Mouse (Mus musculus) kidney, postnatal 0 days (tissue): ENCODE measurements around the gene Catsper1. TPM values are rescaled to one million over a fixed set of nuclear protein-coding genes. Genes with fewer than 3 reads are reported as not detected.

Source experiments
- ATAC-seq: fragments of 200-750 bp; cut with Nextera tagmentation; replicated peaks from 2 replicates; pipeline ENCODE4 v1.8.0; 2017; ENCODE audit warnings: low read depth, moderate number of reproducible peaks, moderate TSS enrichment, moderate library complexity; ENCODE audit not compliant: low FRiP score
- DNase-seq: peaks from one replicate; pipeline ENCODE4 v3.0.0-alpha.2; 2016; ENCODE audit warnings: low spot score
- H3K27ac ChIP-seq: fragments of 300-500 bp; sonication (generic); 2 replicates; pipeline ENCODE4 v1.5.1; 2014; ENCODE audit warnings: mild to moderate bottlenecking
- H3K27me3 ChIP-seq: fragments of 300-500 bp; sonication (generic); 2 replicates; pipeline ENCODE4 v1.6.1; 2014; ENCODE audit warnings: low read length, mixed read lengths; ENCODE audit not compliant: insufficient read depth
- H3K36me3 ChIP-seq: fragments of 300-500 bp; sonication (generic); 2 replicates; pipeline ENCODE4 v1.6.1; 2014; ENCODE audit warnings: low read length, mixed read lengths; ENCODE audit not compliant: insufficient read depth
- H3K4me1 ChIP-seq: fragments of 300-500 bp; sonication (generic); replicated peaks from 2 replicates; pipeline ENCODE4 v1.6.1; 2014; ENCODE audit warnings: antibody characterized with exemption, low read length, mixed read lengths; ENCODE audit not compliant: insufficient read depth
- H3K4me2 ChIP-seq: fragments of 300-500 bp; sonication (generic); 2 replicates; pipeline ENCODE4 v1.6.1; 2014; ENCODE audit warnings: mild to moderate bottlenecking, low read length, moderate library complexity, mixed read lengths
- H3K4me3 ChIP-seq: fragments of 300-500 bp; sonication (generic); replicated peaks from 2 replicates; pipeline ENCODE4 v1.5.1; 2014; ENCODE audit warnings: low read depth, low read length
- H3K9ac ChIP-seq: fragments of 300-500 bp; sonication (generic); 2 replicates; pipeline ENCODE4 v1.6.1; 2014; ENCODE audit warnings: low read depth, low read length
- H3K9me3 ChIP-seq: fragments of 300-500 bp; sonication (generic); replicated peaks from 2 replicates; pipeline ENCODE4 v1.6.1; 2016; ENCODE audit warnings: low read length, inconsistent platforms, mixed read lengths
- CTCF ChIP-seq: IDR thresholded peaks from 2 replicates; pipeline ENCODE4 v1.5.1; 2016; ENCODE audit warnings: antibody characterized with exemption, low read depth, mild to moderate bottlenecking, moderate library complexity
- WGBS: fragments of 180-500 bp; shearing (Covaris S2); extraction: QIAGEN DNeasy Blood & Tissue Kit; methylation state at CpG from one replicate; pipeline ENCODE4 v1.1.7; 2014; 5-methylcytosine and 5-hydroxymethylcytosine counted together
- polyA plus RNA-seq: library from polyadenylated mRNA; unstranded; fragments of >200 nt; fragmentation: Nextera tagmentation; extraction: Ambion mirVana; gene quantifications from 2 replicates; pipeline ENCODE4 v1.2.1, GENCODE M21; 2015

Catsper1 gene
- polyA plus RNA-seq, 1 experiment from 2014 or later, result not detected

DNA sequence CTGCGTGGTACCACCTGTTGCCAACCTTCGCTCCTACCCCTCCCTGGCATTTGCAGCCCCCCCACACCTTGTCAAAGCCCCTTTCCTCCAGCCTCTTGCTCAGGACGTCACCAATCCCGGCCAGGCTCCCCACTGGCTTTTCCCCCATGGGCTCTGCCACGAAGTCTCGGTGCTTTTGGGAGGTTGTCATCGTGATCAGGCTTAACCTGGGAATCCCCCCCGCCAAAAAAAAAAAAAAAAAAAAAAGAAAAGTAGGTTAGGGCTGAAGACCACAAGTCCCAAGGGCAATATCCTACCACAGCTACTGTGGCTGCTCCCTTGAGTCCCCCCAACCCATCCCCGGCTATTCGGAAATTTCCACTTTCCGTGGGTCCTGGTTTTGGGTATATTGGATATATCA lies 30.2 kb downstream of the Catsper1 start:
- peak overlapping the region; percentile 95; the same call in 1 of the 2 replicates for H3K27ac ChIP-seq
- ATAC-seq (no peak), DNase-seq (no peak)
- H3K4me1 ChIP-seq, result peaks cover 13% of the 10 kb centered on the region; the same call in 1 of the 2 replicates
- WGBS, result 22% methylated on average over 11 of the region's 11 CpGs
- peak overlapping the region; percentile 74 for H3K4me2 ChIP-seq
- no peaks in the 10 kb centered on the region for H3K27me3 ChIP-seq
- H3K9me3 ChIP-seq, result no peaks in the 10 kb centered on the region
- H3K9ac ChIP-seq, result peak overlapping the region; percentile 73; the same call in 1 of the 2 replicates
- H3K36me3 ChIP-seq, result peaks cover 26% of the 10 kb centered on the region
- peak overlapping the region; percentile 86 for H3K4me3 ChIP-seq
- TF ChIP-seq CTCF, result no peak

DNA sequence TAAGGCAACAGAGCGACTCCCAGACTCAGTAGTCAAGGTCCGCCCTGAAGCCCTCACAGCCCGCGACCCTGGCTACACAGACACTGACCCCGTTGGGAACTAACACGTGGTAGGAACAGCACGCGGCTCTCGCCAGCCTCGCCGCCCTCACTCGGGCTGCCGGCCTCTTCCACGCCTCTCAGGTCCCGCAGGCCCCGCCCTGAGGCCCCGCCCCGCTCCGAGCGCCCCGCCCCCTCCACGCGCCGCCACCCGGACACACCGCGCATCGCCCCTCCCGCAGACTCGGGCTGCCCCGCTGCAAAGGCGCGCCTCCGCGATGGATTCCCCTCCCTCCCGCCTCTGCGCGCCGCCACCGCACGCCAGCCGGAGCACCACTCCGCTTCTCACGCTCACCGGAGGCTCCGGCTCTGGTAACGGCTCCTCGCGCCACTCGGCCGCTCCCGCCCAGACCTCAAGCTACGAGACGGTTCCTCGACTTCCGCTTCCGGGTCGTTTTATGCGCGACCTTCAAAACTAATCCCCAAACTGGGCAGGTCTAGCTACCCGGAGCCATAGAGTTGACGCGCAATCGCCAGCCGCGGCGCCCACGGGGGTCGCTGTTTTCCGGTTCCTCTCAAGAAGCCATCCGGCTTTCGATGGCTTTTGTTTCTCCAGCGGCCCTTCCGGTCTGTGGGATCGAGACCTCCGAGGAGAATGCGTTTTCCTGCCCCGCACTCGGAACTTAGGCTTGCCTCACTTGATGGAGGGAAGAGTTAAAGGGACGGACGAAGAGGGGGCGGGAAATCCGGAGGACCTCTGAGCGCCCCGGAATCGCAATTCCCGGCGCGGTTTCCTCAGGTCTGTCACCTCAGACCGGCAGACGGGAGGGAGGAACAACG lies 30.9 kb downstream of the Catsper1 start, which contains the start of gene Eif1ad:
Gene Eif1ad (plus strand): TSS at position 567 of the 878 bp plus-strand sequence.
- WGBS, result under 1% methylated on average over 80 of the region's 92 CpGs
- peaks cover 28% of the 10 kb centered on the region for H3K36me3 ChIP-seq
- peak; percentile 92 for ATAC-seq

DNA sequence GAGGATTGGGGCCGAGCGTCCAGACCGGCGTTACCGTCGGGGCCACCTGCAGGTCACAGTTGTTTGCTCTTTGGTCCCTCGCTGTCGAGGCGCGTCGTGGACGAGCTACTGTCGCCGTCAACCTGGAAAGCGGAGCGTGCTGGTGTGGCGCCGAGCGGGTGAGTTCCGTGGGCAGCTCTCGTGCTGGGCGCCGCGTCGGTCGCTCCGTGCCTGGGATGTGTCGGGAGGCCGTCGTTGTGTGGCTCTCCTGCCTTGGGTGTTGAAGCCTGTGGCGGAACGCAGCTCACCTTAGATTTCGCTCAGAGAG lies 31.5 kb downstream of the Catsper1 start, which contains the start of gene Banf1:
Gene Banf1 (minus strand): TSS at position 116 of the 307 bp plus-strand sequence.
- TF ChIP-seq CTCF, result no peak
- Histone ChIP-seq H3K9me3 (no peaks in the 10 kb centered on the region), H3K4me1 (peaks cover 13% of the 10 kb centered on the region; the same call in 1 of the 2 replicates), H3K4me2 (peak within 1 kb of the TSS; percentile 74), H3K9ac (peak within 1 kb of the TSS; percentile 73), H3K36me3 (peaks cover 32% of the 10 kb centered on the region), H3K27ac (peak within 1 kb of the TSS; percentile 95), H3K27me3 (no peaks in the 10 kb centered on the region), H3K4me3 (peak within 1 kb of the TSS; percentile 86)
- DNase-seq, result no peak
- no peak; the same call in 1 of the 2 replicates for ATAC-seq
- under 1% methylated on average over 33 of the region's 33 CpGs for WGBS

More for the DNA sequence above, 30.9 kb downstream of the Catsper1 start, which contains the start of gene Eif1ad:
- peak within 1 kb of the TSS; percentile 73 for H3K9ac ChIP-seq
- H3K4me3 ChIP-seq, result peak within 1 kb of the TSS; percentile 86
- H3K9me3 ChIP-seq, result no peaks in the 10 kb centered on the region
- peak within 1 kb of the TSS; percentile 95 for H3K27ac ChIP-seq
- peak within 1 kb of the TSS; percentile 74 for H3K4me2 ChIP-seq
- peaks cover 13% of the 10 kb centered on the region; the same call in 1 of the 2 replicates for H3K4me1 ChIP-seq
- H3K27me3 ChIP-seq, result no peaks in the 10 kb centered on the region
- peak; percentile 97 for DNase-seq
- no peak; the same call in 1 of the 2 replicates for TF ChIP-seq CTCF

DNA sequence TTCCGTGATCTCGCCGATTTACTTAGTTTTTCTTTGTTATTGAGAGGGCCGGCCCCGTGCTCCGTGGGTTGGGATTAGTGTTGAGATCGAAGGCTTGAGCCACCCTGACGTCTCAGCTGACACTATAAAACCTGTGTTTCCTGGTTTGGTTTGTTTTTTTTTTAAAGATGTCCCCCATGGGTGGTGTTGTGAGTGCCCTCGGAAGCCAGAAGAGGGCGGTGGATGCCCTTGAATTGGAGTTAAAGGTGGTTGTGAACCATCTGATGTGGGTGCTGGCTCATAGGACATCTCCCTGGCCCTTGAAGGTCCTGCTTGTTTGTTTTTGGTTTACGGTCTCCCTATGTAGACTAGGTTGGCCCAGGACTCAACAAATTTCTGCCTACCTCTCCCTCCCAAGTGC lies 31.9 kb downstream of the Catsper1 start:
- Histone ChIP-seq H3K4me2 (peak overlapping the region; percentile 74), H3K36me3 (peaks cover 37% of the 10 kb centered on the region), H3K9me3 (no peaks in the 10 kb centered on the region), H3K9ac (peak overlapping the region; percentile 73), H3K27me3 (no peaks in the 10 kb centered on the region), H3K27ac (peak overlapping the region; percentile 95; the same call in 1 of the 2 replicates), H3K4me1 (peaks cover 13% of the 10 kb centered on the region; the same call in 1 of the 2 replicates), H3K4me3 (peak overlapping the region; percentile 86)
- 10% methylated on average over 11 of the region's 11 CpGs for WGBS
- peak; percentile 47 for TF ChIP-seq CTCF
- ATAC-seq, result no peak
- DNase-seq, result peak; percentile 23

DNA sequence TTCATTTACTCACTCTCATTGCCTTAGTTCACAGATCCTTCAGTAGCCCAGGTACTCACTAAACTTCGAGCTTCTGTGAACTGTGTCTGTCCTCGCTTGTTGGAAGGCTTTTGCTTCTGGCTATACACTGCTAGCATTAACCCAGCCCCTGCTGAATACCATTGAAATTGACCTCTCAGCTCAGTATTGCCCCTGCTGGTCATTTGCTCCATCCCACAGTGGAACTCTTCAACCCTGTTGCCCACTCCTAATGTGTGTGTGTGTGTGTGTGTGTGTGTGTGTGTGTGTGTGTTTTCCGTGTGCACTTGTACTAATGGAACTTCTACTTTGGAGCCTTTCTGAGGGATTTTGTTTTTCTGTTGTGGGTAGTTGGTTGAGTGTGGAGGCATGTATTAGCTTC lies 35.4 kb downstream of the Catsper1 start:
- peak; percentile 55 for TF ChIP-seq CTCF
- Histone ChIP-seq H3K4me3 (no peak overlapping the region), H3K4me1 (peaks cover 8% of the 10 kb centered on the region; the same call in 1 of the 2 replicates), H3K27ac (no peak overlapping the region), H3K27me3 (no peaks in the 10 kb centered on the region), H3K36me3 (peaks cover 36% of the 10 kb centered on the region), H3K9ac (no peak overlapping the region), H3K4me2 (no peak overlapping the region), H3K9me3 (no peaks in the 10 kb centered on the region)
- WGBS, result 78% methylated on average over 3 of the region's 3 CpGs
- DNase-seq, result no peak
- no peak for ATAC-seq

DNA sequence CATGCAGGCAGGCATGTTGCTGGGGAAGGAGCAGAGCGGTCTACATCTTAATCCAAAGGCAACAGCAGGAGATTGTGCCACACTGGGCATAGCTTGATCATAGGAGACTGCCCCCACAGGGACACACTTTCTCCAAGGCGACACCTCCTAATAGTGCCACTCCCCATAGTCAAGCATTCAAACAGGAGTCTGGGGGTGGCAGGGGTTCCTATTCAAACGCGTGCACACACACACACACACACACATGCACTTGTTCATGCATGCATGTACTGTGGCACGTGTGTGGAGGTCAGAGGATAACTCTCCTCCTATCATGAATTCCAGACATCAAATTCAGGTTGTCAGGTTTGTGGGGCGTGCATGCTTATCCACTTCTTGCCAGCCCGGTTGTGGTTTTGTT lies 37.2 kb downstream of the Catsper1 start:
- DNase-seq (no peak), ATAC-seq (no peak)
- TF ChIP-seq CTCF, result no peak
- WGBS, result 92% methylated on average over 7 of the region's 7 CpGs
- H3K36me3 ChIP-seq, result peaks cover 39% of the 10 kb centered on the region
- no peak overlapping the region for H3K27ac ChIP-seq
- H3K9ac ChIP-seq, result no peak overlapping the region
- no peaks in the 10 kb centered on the region for H3K9me3 ChIP-seq
- H3K4me2 ChIP-seq, result no peak overlapping the region
- H3K4me1 ChIP-seq, result peaks cover 5% of the 10 kb centered on the region; the same call in 1 of the 2 replicates
- no peaks in the 10 kb centered on the region for H3K27me3 ChIP-seq
- no peak overlapping the region for H3K4me3 ChIP-seq
